Mouse (Mus musculus) C2C12 (cell line): ENCODE measurements around the gene Mapkapk2. TPM values are rescaled to one million over a fixed set of nuclear protein-coding genes. Genes with fewer than 3 reads are reported as not detected.
A peak's percentile ranks its signal among the peaks of the same experiment; 100 is the strongest.

Experiments
- H3K27me3 ChIP-seq: one replicate; pipeline ENCODE4 v1.6.1; 2011; ENCODE audit not compliant: control insufficient read depth, insufficient read depth, insufficient read length
- H3K36me3 ChIP-seq: one replicate; pipeline ENCODE4 v1.6.1; 2011; ENCODE audit not compliant: control insufficient read depth, insufficient read depth
- H3K4me3 ChIP-seq: one replicate; pipeline ENCODE4 v1.5.1; 2011; ENCODE audit warnings: mild to moderate bottlenecking, control low read depth; ENCODE audit not compliant: poor library complexity, insufficient read depth, severe bottlenecking
- H3K79me2 ChIP-seq: one replicate; pipeline ENCODE4 v1.6.1; 2011; ENCODE audit not compliant: control insufficient read depth, insufficient read depth
- H3K79me3 ChIP-seq: one replicate; pipeline ENCODE4 v1.6.1; 2011; ENCODE audit warnings: low read depth, control low read depth
- H3ac ChIP-seq: one replicate; pipeline ENCODE3; 2011; ENCODE audit warnings: low read depth; ENCODE audit not compliant: control insufficient read depth, insufficient read length
- CEBPB ChIP-seq: IDR thresholded peaks from one replicate; pipeline ENCODE4 v1.6.1; 2011; ENCODE audit warnings: low read depth, mild to moderate bottlenecking, control low read depth, moderate library complexity
- CTCF ChIP-seq: IDR thresholded peaks from one replicate; pipeline ENCODE4 v1.5.1; 2011; ENCODE audit not compliant: control insufficient read depth, insufficient read depth, insufficient read length
- FOSL1 ChIP-seq: IDR thresholded peaks from one replicate; pipeline ENCODE4 v1.8.0; 2011; ENCODE audit warnings: mild to moderate bottlenecking, low read length; ENCODE audit not compliant: poor library complexity, insufficient read depth, severe bottlenecking
- MAX ChIP-seq: IDR thresholded peaks from one replicate; pipeline ENCODE4 v1.6.1; 2011; ENCODE audit warnings: mild to moderate bottlenecking, control low read depth
- MYOD1 ChIP-seq: IDR thresholded peaks from one replicate; pipeline ENCODE4 v1.6.1; 2011; ENCODE audit warnings: low read depth; ENCODE audit not compliant: control insufficient read depth, insufficient read length
- MYOG ChIP-seq: IDR thresholded peaks from one replicate; pipeline ENCODE4 v1.6.1; 2011; ENCODE audit not compliant: control insufficient read depth, insufficient read length; ENCODE audit errors: extremely low read depth
- USF1 ChIP-seq: IDR thresholded peaks from one replicate; pipeline ENCODE4 v1.6.1; 2011; ENCODE audit warnings: low read depth, mild to moderate bottlenecking, control low read depth, moderate library complexity
- polyA plus RNA-seq: library from polyadenylated mRNA; unstranded; fragments of >200 nt; fragmentation: generic; extraction: Trizol; gene quantifications from one replicate; pipeline ENCODE4 v1.2.1, GENCODE M21; 2012; ENCODE audit warnings: missing spikeins

The Mapkapk2 gene
- polyA plus RNA-seq, 1 experiment = 87.0 TPM

DNA sequence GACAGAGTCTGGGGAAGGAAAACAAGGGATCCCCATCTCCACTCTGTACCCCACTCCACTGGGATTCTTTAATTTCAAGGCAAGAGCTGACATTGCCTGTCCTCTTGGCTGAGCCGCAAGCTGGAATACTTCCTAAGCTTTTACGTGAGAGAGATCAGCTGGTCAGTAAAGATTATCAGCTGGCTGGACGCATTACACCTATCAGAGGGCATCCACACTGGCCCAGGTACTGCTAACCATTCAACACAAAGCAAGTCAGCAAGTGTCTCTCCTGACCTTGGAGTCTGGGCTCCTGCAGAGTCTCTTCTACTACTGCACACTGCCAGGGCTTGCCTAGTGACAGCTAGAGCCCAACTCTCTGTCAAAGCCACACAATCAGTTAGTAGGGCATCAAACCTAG is 6.1 kb downstream of the Mapkapk2 start:
- Histone ChIP-seq H3K27me3 (no peaks in the 10 kb centered on the region), H3K4me3 (no peak overlapping the region), H3K36me3 (no peaks in the 10 kb centered on the region), H3K79me3 (peaks cover 98% of the 10 kb centered on the region), H3ac (no peak overlapping the region), H3K79me2 (peaks cover 100% of the 10 kb centered on the region)
- TF ChIP-seq MYOG (no peak), MYOD1 (no peak), MAX (no peak), FOSL1 (no peak), CTCF (no peak)

DNA sequence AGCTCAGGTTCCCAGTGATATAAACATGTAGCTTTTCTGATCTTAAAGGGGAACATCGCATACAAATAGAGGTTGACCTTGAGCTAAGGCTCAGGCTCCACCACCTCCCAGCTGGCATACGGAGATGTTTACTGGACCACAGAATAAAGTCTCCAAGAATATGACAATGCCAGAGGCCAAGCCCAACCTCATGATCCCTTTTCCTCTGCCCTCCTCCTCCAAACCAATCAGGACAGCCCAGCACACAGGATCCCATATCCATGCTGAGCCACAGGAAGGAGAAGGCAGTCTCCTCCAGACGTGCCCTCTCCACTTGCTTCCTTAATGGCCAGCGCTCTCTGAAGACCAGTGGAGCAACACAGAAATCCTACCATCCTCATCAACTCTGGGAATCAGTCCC is 6.7 kb downstream of the Mapkapk2 start:
- TF ChIP-seq FOSL1 (no peak), USF1 (no peak), CTCF (no peak), MAX (no peak), MYOD1 (no peak), CEBPB (no peak), MYOG (no peak)
- no peak overlapping the region for H3ac ChIP-seq
- peaks cover 98% of the 10 kb centered on the region for H3K79me3 ChIP-seq
- H3K27me3 ChIP-seq = no peaks in the 10 kb centered on the region
- H3K79me2 ChIP-seq = peaks cover 100% of the 10 kb centered on the region
- no peak overlapping the region for H3K4me3 ChIP-seq
- no peaks in the 10 kb centered on the region for H3K36me3 ChIP-seq

DNA sequence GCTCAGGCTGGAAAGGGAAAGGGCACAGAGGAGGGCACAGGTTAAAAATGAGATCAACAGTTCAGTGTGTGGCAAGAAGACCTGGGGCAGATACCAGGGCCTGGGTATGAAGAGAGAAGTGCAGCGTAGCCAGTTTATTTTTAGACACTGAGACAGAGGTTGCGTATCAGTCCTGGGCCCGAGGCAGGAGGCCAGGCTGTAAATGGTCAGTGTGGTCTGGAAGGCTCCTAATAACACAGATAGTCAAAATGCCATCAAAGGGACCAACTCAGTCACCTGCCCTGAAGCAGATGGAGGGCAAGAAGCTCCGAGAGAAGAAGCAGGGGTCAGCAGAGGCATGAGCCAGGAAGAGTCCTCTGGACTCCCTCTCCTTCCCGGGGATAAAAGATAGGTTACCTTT is 7.4 kb downstream of the Mapkapk2 start:
- TF ChIP-seq MYOD1 (no peak), CTCF (no peak)
- H3K27me3 ChIP-seq = no peaks in the 10 kb centered on the region
- H3K79me2 ChIP-seq = peaks cover 100% of the 10 kb centered on the region
- no peak overlapping the region for H3K4me3 ChIP-seq
- H3ac ChIP-seq = no peak overlapping the region
- peaks cover 98% of the 10 kb centered on the region for H3K79me3 ChIP-seq
- no peaks in the 10 kb centered on the region for H3K36me3 ChIP-seq

DNA sequence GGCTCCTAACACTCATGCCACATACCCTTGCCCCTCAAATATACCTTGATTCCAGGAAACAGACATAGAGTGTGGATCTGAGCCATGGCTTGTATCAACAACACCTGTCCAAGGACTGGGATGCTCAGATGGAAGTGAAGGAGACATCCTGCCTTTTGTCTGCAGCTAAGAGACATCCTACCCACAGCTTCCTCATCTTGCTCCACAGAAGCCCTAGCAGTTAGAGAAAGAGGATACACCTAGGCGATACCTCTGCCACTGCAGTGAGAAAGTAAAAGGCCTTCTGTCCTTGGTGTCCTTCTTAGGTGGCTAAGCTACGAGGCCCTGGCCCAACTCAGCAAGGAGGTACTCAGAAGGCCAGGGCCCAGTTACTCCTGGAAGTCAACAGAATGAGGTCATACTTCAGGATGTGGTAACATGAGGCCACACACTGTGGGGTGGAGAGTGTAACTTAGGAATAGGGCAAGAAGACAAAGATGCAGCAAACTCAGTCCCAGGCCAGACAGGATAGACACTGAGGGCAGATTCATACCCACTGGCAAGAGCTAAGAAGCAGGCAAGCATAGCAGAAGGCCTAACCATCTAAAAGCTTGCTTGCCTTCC is 8.0 kb downstream of the Mapkapk2 start:
- H3K4me3 ChIP-seq = no peak overlapping the region
- H3K79me3 ChIP-seq = peaks cover 97% of the 10 kb centered on the region
- H3K27me3 ChIP-seq = no peaks in the 10 kb centered on the region
- H3K79me2 ChIP-seq = peaks cover 100% of the 10 kb centered on the region
- peak overlapping the region; percentile 39 for H3ac ChIP-seq
- TF ChIP-seq MAX = no peak
- TF ChIP-seq USF1 = no peak
- TF ChIP-seq CTCF = no peak
- H3K36me3 ChIP-seq = no peaks in the 10 kb centered on the region

DNA sequence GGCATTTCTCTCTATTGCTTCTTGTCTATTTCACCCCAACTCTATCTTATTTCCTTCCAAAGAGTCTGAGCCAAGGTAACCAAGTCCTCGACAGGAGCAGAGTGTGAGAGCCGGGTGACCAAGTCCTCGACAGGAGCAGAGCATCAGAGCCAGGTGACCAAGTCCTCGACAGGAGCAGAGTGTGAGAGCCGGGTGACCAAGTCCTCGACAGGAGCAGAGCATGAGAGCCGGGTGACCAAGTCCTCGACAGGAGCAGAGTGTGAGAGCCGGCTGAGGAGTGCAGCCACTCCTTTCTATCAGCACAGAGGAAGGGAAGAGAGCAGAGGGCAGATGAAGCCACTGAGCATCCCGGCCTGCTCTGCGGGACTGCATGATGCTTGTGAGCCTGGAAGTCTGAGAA is 9.1 kb downstream of the Mapkapk2 start:
- Histone ChIP-seq H3K4me3 (no peak overlapping the region), H3K79me2 (peaks cover 100% of the 10 kb centered on the region), H3ac (no peak overlapping the region), H3K79me3 (peaks cover 97% of the 10 kb centered on the region), H3K36me3 (no peaks in the 10 kb centered on the region), H3K27me3 (no peaks in the 10 kb centered on the region)
- TF ChIP-seq MYOG = no peak
- TF ChIP-seq USF1 = no peak
- TF ChIP-seq FOSL1 = no peak
- no peak for TF ChIP-seq CTCF
- no peak for TF ChIP-seq MAX
- no peak for TF ChIP-seq CEBPB
- TF ChIP-seq MYOD1 = no peak

DNA sequence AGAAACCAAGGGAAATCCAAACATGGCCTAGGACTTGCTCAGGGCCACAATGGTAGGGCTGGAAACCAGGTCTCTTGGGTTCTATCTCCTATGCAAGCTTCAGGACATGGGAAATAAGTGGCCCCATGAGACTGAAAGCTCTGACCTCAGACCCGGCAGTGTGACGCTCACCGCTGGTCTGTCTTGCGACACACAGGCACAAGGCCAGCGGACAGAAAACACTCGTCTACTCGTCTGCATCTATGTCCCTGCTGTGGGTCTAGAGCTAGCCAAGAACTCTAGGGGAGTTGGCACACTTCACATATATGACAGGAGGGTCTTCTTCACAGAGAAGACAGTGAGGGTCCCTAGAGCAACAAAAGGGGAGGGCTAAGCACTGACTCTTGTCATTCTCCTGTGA is 10.7 kb downstream of the Mapkapk2 start:
- no peak overlapping the region for H3K4me3 ChIP-seq
- H3ac ChIP-seq = no peak overlapping the region
- H3K79me2 ChIP-seq = peaks cover 100% of the 10 kb centered on the region
- H3K27me3 ChIP-seq = no peaks in the 10 kb centered on the region
- H3K36me3 ChIP-seq = no peaks in the 10 kb centered on the region
- H3K79me3 ChIP-seq = peaks cover 92% of the 10 kb centered on the region
- TF ChIP-seq CTCF = no peak
- peak; percentile 77 for TF ChIP-seq CEBPB
